Mouse (Mus musculus): ENCODE measurements around the gene Ltbp1.
"Not testable (repeated sequence)": the region's sequence is repeated elsewhere in the genome, so short reads cannot be mapped to it uniquely, and the experiment has no call there.

The Ltbp1 gene

DNA sequence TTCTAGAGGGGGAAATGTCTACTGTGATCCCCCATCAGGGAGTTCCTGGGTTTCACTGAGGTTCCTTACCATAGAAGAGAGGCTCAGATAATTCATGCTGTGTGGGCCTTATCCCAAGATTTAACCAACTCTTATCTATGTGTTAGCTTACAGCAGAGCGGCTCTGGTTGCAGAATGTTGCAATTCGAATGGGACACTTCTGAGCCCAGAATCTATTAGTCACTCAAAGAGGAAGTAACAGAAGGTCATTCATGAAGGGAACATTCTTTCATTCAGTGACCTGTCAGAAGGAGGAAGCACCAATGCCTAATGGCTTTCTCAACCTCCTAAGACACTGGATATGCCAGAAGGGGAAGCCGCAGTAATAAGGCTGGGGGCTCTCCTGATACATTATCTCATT lies 114.1 kb downstream of the Ltbp1 start:
- no peak for DNase-seq

DNA sequence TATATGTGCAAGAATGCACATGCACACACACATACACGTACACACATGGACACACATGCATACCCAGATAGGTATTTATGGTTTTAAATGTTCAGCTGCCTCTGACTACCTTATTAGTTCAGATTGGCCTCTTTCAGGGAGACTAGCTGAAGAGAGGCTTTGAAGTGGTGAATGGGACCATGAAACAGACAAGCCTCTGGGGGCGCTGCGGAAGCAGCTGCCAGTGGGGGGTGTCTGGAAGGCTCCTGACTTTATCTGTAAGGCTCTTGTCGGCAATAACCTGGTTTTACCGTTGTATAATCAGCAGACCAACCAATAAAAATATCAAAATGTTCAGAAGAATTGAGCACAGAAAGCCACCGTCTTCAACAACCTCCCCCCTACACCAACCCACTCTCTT lies 114.7 kb downstream of the Ltbp1 start:
- no peak for DNase-seq

DNA sequence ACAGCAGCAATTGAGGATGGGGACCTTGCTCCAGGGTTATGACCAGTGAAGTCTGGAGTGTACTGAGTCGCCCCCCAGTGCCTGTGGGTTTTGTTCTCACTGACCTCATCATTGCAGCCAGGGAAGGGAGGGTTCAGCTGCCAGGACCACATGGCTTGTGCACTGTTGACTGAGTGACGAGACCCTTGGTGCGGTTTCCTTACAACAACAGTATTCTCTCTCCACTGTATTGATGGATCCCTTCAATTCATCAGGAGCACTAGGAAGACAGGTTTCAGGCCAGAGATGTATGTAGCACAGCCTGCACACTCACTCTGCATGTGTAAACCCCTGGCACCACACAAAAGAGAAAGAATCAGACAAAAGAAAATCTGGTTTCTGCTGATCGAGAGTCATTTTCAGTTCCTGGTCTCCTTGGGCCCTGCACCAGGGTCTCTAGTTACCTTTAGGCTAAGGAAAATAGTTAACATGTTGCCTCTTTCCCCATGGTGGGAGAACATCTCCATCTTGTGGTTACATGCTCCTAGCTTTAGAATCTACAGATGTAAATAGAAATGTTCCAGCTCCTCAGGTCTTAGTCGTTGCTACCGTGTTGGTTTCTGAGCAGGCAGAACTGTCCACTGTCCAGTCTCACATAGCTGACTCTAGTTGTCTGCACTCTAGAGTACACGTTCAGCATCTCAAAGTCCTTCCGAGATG lies 117.4 kb downstream of the Ltbp1 start:
- no peak for DNase-seq

DNA sequence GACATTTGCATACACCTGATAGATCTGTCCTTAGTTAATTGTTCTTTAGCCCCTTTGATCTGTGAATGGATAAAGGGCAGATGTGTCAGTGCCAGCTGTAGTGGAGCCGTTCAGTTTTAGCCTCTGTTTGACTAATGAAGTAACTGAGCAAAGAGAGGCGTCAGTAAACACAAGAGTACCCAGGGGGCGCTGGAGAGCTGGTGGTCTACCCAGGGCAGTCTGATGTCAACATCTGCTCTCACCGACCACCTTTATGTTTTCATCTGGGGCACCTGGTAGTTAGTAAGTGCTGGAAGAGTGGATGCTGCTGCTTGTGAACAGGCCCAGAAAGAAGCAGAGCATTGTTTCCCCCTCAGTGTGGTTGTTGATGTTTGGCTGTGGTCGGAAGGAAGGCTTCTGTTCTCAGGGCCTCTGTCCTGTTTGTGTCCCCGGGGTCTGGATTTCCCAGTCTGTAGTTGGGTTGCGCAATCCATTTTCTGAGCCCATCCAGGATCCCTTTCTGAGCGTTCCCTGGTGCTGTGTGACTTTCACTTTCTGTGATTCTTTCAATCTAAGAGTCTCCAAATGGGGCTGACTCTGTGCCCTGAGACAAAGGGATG lies 123.1 kb downstream of the Ltbp1 start:
- no peak for DNase-seq

DNA sequence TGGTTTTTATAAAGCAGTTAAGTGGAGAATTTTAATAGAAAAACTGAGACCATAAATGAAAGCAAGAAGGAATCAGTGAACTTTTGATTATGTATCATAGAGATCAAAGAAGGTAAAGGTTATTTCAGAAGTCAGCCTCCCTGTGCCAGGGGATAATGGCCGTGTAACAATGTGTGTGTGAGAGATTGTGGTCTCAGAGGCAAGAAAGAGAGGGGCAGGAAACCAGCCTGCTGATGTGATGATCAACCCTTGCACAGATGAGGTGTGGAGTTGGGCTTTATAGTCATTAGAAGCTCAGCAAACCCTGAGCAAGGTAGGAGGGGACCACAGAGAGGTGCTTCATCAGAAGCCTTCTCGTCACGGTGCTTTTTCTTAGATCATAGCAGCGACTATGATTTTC lies 128.6 kb downstream of the Ltbp1 start:
- no peak for DNase-seq

DNA sequence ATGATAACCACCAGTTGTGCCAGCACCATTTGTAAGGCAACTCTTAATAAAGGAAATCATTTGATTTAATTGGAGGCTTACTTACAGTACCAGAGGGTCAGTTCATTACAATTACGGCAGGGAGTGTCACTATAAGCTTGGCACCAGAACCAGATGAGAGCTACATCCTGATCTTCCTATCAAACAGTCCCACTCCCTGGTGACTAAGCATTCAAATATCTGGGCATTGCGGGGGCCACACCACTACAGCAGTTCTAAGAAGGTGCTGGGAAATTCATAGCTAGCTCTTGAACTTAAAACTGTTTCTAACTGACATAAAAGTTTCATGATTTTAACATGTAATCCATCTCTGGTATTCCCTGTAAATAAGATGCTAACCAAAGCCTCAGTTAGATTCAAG lies 134.4 kb downstream of the Ltbp1 start:
- DNase-seq, result no peak

DNA sequence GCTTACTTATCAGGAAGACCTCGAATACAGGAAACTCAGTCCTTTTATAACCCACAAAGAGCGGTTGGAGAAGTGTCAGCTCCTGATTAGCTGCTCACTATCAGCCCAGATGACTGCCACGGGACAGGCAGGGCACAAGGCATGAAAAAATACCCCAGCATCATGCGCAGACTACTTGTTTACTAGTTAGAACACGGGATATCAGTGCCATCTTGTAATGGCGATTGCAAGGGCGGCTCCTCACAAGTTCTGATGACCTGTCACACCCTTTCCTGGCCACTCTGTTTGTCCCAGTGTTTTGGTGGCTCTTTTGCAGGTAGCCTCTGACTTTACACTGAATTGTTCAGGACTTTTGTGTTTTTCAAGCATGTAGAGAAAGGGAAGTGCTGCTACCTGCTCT lies 137.5 kb downstream of the Ltbp1 start:
- DNase-seq, result not testable (repeated sequence)

DNA sequence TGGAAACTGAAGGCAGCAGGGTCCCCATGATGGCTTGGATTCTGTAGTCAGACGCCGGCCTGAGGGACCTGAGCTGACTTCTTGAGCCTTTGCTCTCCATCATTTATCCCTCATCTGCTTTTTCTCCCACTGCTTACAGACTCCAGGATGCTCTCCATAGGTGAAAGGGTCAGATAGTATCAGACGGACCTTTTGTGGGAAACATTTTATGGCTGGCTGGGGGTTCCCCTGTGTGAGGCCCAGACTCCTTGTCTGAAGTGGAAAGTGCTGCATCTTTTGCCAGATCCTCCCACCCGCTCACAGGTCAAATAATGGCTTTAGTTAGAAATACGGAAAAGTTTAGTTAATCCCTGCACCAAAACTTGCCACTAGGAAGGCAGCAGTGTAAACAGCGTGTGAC lies 138.6 kb downstream of the Ltbp1 start:
- DNase-seq, result no peak

DNA sequence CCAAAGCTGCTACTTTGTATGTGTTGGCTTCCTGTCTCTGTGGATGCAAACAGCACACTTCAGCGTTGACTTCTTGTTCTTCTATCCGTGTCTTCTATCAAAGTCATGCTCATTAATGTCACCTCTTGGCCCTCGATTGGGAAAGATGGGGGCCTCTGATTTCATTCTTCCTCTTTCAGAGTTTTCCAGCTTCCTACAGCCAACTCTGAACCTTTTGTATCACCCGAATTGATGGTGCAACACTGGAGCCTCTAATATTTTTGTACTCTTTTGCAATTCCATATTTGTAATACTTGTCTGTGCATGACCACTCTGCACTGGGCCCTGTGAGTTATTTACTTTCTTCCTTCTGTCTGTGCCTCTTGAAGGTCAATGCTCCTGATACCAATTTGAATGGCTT lies 141.8 kb downstream of the Ltbp1 start:
- DNase-seq, result no peak

DNA sequence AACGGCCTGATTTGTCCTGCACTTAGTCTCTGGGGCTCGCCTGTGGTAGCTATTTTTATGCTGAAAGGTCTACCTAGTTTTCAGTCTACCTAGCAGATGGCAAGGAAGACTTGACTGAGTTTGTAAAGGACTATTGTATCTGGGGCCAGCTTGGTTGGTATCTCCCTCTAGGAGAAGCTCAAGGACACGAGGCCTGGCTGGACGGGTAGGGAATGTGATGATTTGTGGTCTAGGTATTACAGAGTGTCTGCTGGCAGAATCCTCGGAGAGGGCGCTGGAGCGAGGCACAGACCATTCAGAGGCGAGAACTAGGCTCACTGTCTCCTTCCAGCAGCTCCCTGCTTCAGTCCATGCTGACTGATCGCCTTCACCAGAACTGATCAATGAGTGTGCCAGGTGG lies 146.4 kb downstream of the Ltbp1 start:
- no peak for DNase-seq

DNA sequence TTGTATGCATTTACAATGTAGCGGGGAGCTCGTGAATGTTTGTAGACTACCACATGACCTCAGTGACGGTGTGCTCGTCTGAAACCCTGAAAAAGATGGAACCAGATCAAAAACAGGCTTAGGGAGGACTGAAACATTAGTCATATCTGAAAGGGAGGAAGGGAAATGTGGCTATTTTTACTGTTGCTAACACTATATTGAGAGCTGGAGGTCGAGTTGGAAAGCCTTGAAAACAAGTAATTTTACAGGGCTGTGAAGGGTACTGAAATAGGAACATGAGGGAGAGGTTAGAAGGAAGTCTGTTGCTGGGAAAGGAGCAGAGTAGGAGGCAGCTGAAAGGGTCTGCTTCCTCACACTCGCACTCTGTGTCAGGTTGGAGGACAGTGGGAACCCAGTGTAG lies 147.7 kb downstream of the Ltbp1 start:
- no peak for DNase-seq

DNA sequence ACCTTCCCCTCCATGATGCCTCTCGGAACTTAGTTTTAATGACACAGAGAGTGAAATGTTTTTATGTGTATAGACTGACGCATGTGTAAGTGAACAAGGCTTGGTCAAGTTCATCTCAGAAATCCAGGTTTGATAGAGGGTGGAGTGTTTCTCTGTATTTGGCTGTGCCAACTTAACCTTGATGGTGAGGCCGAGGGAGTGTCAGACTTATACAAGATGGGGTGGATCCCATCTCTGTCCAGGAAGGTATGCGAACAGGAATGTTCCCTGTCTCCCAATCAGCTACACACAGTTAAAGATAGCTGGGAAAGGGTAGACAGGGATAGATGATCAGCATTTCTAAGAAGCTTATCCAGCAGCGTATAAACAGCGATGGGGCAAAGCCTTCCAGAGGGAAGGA lies 153.0 kb downstream of the Ltbp1 start:
- DNase-seq, result no peak

DNA sequence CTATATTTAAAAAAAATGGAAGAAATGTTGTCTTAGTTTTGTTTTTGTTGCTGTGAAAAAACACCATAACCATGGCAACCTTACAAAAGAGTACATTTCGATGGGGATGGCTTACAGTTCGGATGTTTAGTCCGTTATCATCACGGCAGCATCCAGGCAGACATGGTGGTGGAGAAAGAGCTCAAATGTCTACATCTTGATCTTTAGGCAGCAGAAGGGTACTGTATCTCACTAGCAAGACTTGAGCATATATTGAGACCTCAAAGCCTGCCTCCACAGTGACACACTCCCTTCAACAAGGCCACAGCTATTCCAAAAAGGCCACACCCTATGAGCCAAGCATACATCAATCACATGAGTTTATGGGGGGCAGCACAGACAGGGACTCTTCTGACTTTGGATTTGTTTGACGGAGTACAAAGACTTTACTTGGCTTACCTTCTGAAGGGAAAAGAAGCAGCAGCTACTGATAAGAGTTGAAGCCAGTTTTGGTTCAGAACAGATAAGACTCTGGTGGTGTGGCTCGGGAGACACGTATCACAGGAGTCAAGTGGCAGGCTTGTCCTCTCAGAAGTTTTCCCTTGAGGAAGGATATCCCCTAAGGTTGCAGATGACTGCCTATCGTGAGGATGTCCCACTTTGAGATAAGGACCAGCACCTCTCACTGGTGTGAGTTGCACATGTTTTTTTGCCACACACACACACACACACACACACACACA lies 153.9 kb downstream of the Ltbp1 start:
- DNase-seq, result no peak

DNA sequence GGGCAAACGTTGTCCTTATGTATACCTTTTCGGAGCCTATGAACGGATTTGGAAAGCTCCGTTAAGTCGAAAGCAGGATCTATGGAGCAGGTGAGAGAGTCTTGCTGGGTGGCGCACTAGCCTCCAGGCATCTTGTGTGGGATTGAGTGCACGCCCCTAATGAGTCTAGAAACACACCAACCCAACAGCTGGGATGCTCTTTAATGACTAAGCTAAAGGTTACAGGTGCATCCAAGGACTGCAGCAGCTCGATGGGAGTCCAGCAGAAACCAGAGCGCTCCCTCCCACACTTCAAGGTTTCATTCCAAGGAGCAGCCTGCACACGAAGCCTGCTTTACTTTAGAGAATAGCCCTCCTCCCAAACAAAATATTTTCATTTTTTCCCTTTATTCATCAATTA lies 155.7 kb downstream of the Ltbp1 start:
- DNase-seq, result no peak

DNA sequence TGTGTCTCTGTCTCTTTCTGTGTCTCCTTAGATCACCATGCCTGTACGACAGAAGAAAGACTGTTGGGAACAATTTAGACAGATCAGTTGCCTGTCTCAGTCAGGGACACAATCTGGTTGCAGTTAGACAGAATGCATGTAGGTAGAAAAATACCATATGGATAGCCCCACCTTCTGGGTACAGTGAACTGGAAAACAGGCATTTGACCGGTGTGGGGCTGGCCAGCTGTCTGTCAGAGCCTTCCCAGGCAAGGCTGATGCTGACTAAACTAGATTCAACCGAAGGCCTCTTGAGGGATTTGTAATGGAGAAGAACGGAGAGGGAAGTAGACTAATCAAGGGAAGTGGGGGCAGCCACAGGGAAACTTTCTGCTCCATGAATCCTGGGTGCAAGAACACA lies 156.6 kb downstream of the Ltbp1 start:
- DNase-seq, result no peak

DNA sequence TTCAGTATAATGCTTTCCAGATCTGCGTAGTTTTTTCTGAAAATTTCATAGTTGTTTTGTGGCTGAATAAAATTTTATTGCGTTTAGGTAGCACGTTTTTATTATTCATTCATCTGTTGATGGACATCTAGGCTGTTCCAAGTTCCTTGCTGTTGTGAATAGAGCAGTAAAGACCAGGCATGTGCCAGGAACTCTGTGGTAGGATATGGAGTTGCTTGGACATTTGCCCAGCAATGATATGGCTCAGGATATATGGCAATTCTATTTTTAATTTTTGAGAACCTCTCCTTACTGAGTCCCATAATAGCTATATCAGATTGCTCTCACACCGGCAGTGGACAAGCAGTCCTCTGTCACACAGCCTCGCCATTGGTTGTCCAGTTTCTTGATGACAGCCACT lies 159.2 kb downstream of the Ltbp1 start:
- no peak for DNase-seq

DNA sequence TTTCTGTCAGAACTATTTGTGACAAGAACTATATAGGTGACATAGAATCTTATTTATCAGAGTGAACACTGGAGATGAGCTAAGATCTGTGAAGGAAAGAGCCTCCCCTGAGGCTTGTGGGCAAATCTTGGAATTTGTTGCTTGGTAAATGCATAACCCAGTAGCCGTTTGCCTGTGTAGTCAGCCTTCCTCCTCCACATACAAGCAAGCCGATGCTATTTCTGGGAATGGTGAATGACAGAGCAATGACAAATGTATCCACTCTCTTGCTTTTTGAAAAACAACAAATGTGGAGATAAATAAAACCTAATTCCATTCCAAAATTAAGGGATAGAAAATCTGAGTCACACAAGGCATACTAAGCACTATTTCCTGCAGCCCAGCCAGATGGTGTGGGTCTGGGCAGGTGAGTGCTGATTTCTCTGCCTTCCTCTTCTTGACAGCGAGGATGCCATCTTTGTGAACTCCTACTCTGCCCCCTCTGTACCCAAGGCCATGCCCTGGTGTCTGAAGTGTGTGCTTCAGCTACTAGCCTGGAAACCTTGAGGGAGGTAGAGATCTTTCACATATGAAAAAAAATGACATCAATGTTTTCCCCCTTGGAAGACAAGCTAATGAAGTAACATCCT lies 163.3 kb downstream of the Ltbp1 start:
- peak; percentile 24 for DNase-seq

DNA sequence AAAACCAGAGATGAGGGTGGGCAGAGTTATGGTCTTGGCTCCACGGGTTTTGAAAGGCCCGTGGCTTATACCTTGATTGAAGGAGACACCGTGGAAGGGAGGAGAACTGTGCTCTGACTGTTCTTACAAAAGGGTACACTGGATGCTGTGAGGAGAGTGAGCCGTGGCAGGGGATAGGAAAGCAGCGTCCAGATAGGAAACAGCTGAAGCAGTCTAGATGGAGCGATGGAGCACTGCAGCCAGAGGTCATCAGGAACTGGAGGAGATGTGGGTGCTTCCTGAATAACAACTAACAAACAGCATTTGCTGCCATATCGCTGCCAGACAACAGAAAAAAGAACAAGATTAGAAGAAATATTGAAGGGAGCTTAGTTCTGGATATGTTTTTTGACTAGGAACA lies 166.3 kb downstream of the Ltbp1 start:
- no peak for DNase-seq

DNA sequence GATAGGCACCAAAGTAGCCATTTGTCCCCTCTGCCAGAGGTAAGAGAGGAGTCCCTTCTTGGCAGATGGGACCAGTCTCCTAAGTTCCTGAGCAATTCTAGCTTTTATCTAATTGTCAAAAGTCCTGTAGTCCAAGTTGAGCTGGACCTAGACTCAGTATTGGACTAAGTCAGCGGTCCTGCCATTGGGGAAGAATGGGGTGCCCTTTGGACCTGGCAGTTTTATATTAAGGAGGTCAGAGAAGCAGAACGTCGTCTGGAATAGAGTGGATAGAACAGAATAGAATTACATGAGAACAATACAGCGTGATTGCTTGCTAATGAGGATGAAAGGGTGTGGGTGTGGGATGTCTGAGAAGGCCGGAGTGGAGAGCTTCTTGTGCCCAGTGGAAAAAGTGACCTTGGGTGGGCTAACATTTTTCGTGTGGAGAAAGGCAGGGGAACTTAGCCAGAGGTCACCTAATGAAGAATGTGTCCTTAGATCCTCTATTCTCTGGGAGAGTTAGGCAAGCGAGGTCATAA lies 167.4 kb downstream of the Ltbp1 start:
- DNase-seq, result no peak

DNA sequence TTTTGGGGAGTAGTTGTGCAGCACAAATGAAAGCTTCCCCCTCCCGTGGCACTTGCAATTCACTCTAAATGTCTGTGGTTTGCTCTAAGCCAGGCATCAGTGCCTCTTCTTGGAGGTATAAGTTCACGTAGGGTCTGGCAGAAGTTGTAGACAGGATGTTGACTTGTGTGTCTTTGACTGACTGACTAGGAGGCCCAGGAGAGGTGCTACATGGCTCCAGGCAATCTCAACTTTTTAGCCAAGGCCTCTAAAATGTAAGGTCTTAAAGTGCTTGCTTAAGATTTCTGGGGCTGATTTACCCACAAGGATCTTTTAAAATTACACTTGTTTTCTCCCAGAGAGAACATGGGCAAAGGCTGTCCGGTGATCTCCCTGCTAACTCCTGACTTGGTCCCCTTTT lies 169.1 kb downstream of the Ltbp1 start:
- no peak for DNase-seq

DNA sequence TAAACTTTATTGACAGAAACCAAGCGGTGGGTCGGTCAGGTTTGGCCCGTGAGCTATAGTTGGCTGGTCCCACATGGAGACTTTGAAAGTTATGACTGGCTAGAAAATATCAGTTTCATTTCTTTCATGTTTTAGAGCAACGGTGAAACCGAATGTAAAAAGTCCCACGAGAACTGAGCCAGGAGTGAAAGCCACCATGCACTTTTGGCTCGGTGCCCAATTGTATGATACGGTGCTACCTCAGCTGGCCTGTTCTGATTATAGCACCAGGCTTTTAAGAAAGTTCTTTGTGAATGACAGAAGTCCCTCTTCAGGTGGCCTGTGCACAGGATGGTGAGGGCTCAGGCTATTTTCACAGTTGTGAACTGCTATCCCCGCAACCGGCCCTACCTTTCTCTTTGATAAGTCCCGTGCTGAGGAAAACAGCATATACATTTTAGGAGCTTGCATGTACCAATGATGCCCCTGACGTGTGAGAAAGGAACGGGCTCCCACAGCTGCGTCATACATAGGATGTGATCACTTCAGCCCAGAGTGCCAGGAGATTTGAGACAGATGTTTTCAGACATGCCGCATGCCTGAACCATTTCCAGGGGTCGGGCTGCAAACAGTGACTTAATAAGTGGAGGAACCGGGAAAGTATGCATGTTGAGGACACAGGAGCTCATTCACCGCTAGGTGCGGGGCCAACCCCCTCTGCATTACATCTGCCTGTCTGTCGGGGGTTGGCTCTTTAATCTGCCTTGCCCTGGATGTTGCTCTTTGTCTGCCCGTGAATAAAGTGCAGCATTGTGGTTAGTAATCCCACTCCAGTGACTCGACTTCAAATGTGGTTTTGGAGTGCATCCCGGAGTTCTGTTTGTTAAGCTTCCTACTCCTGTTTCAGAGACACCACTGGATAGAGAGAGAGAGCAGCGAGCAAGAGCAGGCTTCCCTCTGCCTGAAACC lies 172.8 kb downstream of the Ltbp1 start:
- DNase-seq, result peak; percentile 20

DNA sequence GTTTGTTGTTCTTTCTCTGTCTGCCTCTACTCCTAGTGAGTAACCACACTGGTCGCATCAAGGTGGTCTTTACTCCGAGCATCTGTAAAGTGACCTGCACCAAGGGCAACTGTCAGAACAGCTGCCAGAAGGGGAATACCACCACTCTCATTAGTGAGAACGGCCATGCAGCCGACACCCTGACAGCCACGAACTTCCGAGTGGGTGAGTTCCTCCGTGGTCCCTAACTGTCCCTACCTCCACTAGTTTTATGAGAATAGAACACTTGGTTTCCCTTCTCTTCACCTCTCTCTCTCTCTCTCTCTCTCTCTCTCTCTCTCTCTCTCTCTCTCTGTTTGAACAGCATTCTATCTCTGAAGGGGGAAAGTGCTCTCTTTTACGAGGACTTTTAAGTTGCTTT lies 173.6 kb downstream of the Ltbp1 start:
- no peak for DNase-seq

DNA sequence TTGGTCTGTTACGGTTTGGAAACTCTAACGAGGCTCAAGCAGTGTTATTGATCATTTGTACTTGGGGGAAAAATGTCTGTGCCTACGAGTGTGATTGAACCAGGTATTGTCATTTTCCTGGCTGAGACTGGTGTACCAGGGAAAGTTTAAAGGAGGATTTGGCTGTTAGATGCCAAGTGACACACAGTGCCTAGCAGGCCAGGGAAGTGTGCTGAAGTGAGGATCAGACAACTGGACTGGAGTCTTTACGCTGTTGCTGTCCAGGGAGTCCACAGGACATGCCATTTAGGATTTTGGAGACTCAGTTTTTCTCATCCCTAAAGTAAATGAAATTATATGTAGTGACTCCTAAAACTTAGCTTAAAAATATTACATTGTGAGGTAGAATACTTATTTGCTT lies 174.9 kb downstream of the Ltbp1 start:
- no peak for DNase-seq
